Mouse (Mus musculus) cerebellum, postnatal 25 days (tissue): ENCODE data around the gene Trem1.

Experiments
- DNase-seq, 2 experiments: peaks; one replicate each; pipeline ENCODE4 v3.0.0; 2021; ENCODE audit warnings: mixed read lengths in 2 of 2

Trem1 gene

GRCm38 (mm10) chr17:48269833-48270232, 37.3 kb downstream of the Trem1 start:
- no peak for DNase-seq

GRCm38 (mm10) chr17:48272158-48272557, 39.6 kb downstream of the Trem1 start:
- DNase-seq, result no peak

GRCm38 (mm10) chr17:48272598-48272997, 40.0 kb downstream of the Trem1 start:
- DNase-seq, result no peak

- DNase-seq, result no peak
Observed at GRCm38 (mm10) chr17:48274098-48274497, 41.5 kb downstream of the Trem1 start.

GRCm38 (mm10) chr17:48274885-48275284, 42.3 kb downstream of the Trem1 start:
- DNase-seq, result peak; percentile 68 to 85

GRCm38 (mm10) chr17:48275736-48276135, 43.2 kb downstream of the Trem1 start:
- no peak for DNase-seq

GRCm38 (mm10) chr17:48278381-48278780, 45.8 kb downstream of the Trem1 start:
- no peak for DNase-seq

- DNase-seq, result no peak
Observed at GRCm38 (mm10) chr17:48279002-48279401, 46.4 kb downstream of the Trem1 start.

GRCm38 (mm10) chr17:48280943-48281738, 48.6 kb downstream of the Trem1 start:
- DNase-seq, result no peak

- DNase-seq, result no peak
Observed at GRCm38 (mm10) chr17:48281739-48282085, 49.1 kb downstream of the Trem1 start.

GRCm38 (mm10) chr17:48286765-48287164, 54.2 kb downstream of the Trem1 start:
- no peak for DNase-seq

GRCm38 (mm10) chr17:48287276-48287675, 54.7 kb downstream of the Trem1 start:
- no peak for DNase-seq

- DNase-seq, result no peak
Observed at GRCm38 (mm10) chr17:48293500-48294194, 61.1 kb downstream of the Trem1 start.
